Mouse (Mus musculus) layer of hippocampus, postnatal 14 days (tissue): ENCODE results near the gene Pacsin1. TPM values are rescaled to one million over a fixed set of nuclear protein-coding genes. Genes with fewer than 3 reads are reported as not detected.

Experiments
- DNase-seq, 2 experiments: peaks; one replicate each; pipeline ENCODE4 v3.0.0; 2021 to 2022; ENCODE audit warnings: low spot score in 2 of 2, mixed read lengths in 1 of 2
- total RNA-seq, 2 experiments: library from RNA; stranded (reverse); gene quantifications; 2 replicates each; pipeline ENCODE4 v1.2.3; 2021

Pacsin1 gene
- total RNA-seq, 2 experiments from 2014 or later = 270 to 280 TPM

GRCm38 (mm10) chr17:27720326-27720725 lies 65.0 kb downstream of the Pacsin1 start:
- DNase-seq = no peak

- peak; percentile 44 to 58 for DNase-seq
Measured at GRCm38 (mm10) chr17:27721125-27721664, 65.9 kb downstream of the Pacsin1 start.

GRCm38 (mm10) chr17:27724327-27724726 lies 69.0 kb downstream of the Pacsin1 start:
- DNase-seq = no peak

GRCm38 (mm10) chr17:27725011-27725410 lies 69.7 kb downstream of the Pacsin1 start:
- DNase-seq = no peak

- no peak for DNase-seq
Measured at GRCm38 (mm10) chr17:27725412-27725811, 70.1 kb downstream of the Pacsin1 start.

GRCm38 (mm10) chr17:27726527-27726926 lies 71.2 kb downstream of the Pacsin1 start:
- DNase-seq = no peak

- no peak for DNase-seq
Measured at GRCm38 (mm10) chr17:27728770-27729169, 73.5 kb downstream of the Pacsin1 start, which contains the start of gene Spdef. TSS of gene Spdef (minus strand) at chr17:27728955.

- no peak for DNase-seq
Measured at GRCm38 (mm10) chr17:27732152-27732551, 76.8 kb downstream of the Pacsin1 start.

GRCm38 (mm10) chr17:27732694-27733093 lies 77.4 kb downstream of the Pacsin1 start:
- DNase-seq = no peak

- DNase-seq = no peak
Measured at GRCm38 (mm10) chr17:27734344-27735073, 79.2 kb downstream of the Pacsin1 start.

- DNase-seq = no peak
Measured at GRCm38 (mm10) chr17:27740961-27741360, 85.7 kb downstream of the Pacsin1 start.

- no peak for DNase-seq
Measured at GRCm38 (mm10) chr17:27746446-27746845, 91.1 kb downstream of the Pacsin1 start.

- no peak for DNase-seq
Measured at GRCm38 (mm10) chr17:27748123-27748522, 92.8 kb downstream of the Pacsin1 start.

GRCm38 (mm10) chr17:27750451-27750942 lies 95.2 kb downstream of the Pacsin1 start:
- DNase-seq = no peak

GRCm38 (mm10) chr17:27751314-27752202 lies 96.2 kb downstream of the Pacsin1 start:
- peak in 1 of 2 experiments; percentile 22 for DNase-seq

GRCm38 (mm10) chr17:27760169-27760568 lies 104.9 kb downstream of the Pacsin1 start:
- DNase-seq = no peak

Other genes with a start within 250 kb of the Pacsin1 start
- 10 to 100 TPM; 10.7 to 19.3 TPM for gene Grm4, start 134.1 kb upstream of the Pacsin1 start, total RNA-seq
- 10 to 100 TPM; 31.3 to 32.7 TPM for gene Hmga1, start 99.0 kb upstream of the Pacsin1 start, total RNA-seq
- 10 to 100 TPM; 65.6 to 65.9 TPM for gene AI413582, start 89.8 kb upstream of the Pacsin1 start, total RNA-seq
- gene Nudt3, start 32.0 kb upstream of the Pacsin1 start, total RNA-seq = 100 to 1,000 TPM; 487 to 502 TPM
- not detected for gene RPS10-NUDT3, start 20.3 kb upstream of the Pacsin1 start, total RNA-seq
- 100 to 1,000 TPM; 413 to 460 TPM for gene Rps10, start 18.8 kb upstream of the Pacsin1 start, total RNA-seq
- under 1 TPM; 0.25 to 0.26 TPM for gene Spdef, start 73.4 kb downstream of the Pacsin1 start, total RNA-seq
- 100 to 1,000 TPM; 121 to 130 TPM for gene D17Wsu92e, start 165.1 kb downstream of the Pacsin1 start, total RNA-seq
- 10 to 100 TPM; 65.3 to 70.2 TPM for gene Snrpc, start 182.6 kb downstream of the Pacsin1 start, total RNA-seq
- gene Uhrf1bp1, start 200.9 kb downstream of the Pacsin1 start, total RNA-seq = 10 to 100 TPM; 16.1 to 20.3 TPM